Mouse (Mus musculus): ENCODE data around the gene Rpp30.

- TF ChIP-seq CTCF (IDR thresholded peaks at IDR 0.05; ENCODE audit: borderline replicate concordance, extremely low read depth, insufficient read depth, insufficient read length) = no peak
- TF ChIP-seq POLR2A (IDR thresholded peaks at IDR 0.05; ENCODE audit: borderline replicate concordance, extremely low read depth, insufficient read depth, insufficient read length, poor library complexity, severe bottlenecking) = peak; percentile 53; the same call in 1 of the 2 replicates
Observed at GRCm38 (mm10) chr19:36083262-36084225, at the start of gene Rpp30.

All from brain, embryonic 14.5 days (tissue).